Mouse (Mus musculus) gonadal fat pad, adult 2 months (tissue): ENCODE data around the gene Pla2g10. TPM values are rescaled to one million over a fixed set of nuclear protein-coding genes. Genes with fewer than 3 reads are reported as not detected.
"Not testable (repeated sequence)": the region's sequence is repeated elsewhere in the genome, so short reads cannot be mapped to it uniquely, and the experiment has no call there.

Experiments
- DNase-seq: peaks from one replicate; pipeline ENCODE4 v3.0.0-alpha.2; 2012; ENCODE audit warnings: low read depth
- polyA plus RNA-seq: library from polyadenylated mRNA; depleted of rRNA; stranded (reverse); fragments of >200 nt; gene quantifications from 2 replicates; pipeline ENCODE4 v1.2.3, GENCODE M21; 2012; rRNA removed

The Pla2g10 gene
- polyA plus RNA-seq, result 0.23 and 0.56 TPM in 2 replicates

- DNase-seq, result no peak
These were observed at the start of gene Pla2g10 for GRCm38 (mm10) chr16:13730285-13731255. Gene Pla2g10 (minus strand): TSS chr16:13730983.

- not testable (repeated sequence) for DNase-seq
These were observed 43.9 kb upstream of the Pla2g10 start for GRCm38 (mm10) chr16:13774651-13775050.

DNA sequence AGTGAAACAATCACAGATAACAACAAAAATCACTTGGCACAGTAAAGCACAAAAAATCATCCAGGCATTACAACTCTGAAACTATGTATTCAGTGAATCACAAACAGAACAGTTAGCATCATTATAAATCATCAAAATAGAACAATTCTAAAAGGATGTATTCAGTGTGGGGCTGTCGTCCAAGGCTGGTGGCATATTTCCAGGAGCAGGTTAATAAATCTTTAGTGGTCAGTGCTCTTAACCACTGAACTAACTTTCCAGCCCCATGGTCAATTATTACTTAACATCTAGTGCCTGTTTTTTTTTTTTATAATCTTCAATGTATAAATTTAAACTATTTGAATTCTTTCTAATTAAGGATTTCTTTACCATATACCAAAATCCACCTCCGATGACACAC is 43.2 kb upstream of the Pla2g10 start:
- not testable (repeated sequence) for DNase-seq

- DNase-seq, result not testable (repeated sequence)
These were observed 41.3 kb upstream of the Pla2g10 start for GRCm38 (mm10) chr16:13772051-13772450.

GRCm38 (mm10) chr16:13771603-13772002 is 40.8 kb upstream of the Pla2g10 start:
- DNase-seq, result not testable (repeated sequence)

DNA sequence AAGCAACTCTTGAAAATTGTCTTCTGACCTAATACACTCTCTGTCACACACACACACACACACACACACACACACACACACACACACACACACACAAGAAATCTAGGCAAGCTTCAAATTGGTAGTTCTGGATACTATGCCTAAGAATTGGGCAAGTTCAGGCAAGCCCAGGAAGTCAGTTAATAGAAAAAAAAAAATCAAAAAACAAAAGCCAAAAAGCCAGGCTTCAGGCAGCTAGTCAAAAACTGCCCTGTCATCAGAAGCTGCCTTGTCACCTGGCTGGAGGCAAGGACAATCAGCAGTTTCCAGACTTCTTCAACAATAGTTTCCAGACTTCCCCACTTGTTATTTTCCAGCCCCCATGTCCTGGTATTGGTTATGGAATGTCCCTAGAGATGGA is 35.6 kb upstream of the Pla2g10 start:
- DNase-seq, result no peak

- no peak for DNase-seq
These were observed 33.7 kb upstream of the Pla2g10 start for GRCm38 (mm10) chr16:13764519-13764918.

DNA sequence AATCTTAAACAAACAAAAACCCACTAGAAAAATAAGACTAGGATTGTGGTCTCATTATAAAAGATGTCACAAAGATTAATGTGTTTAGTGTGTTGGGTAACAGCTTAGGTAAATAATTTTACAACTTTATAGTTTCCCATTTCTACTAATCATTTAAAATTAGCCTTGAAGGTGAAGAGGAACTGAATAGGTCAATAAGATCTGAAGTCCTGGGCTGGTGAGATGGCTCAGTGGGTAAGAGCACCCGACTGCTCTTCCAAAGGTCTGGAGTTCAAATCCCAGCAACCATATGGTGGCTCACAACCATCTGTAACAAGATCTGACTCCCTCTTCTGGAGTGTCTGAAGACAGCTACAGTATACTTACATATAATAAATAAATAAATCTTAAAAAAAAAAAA is 32.0 kb upstream of the Pla2g10 start:
- not testable (repeated sequence) for DNase-seq

DNA sequence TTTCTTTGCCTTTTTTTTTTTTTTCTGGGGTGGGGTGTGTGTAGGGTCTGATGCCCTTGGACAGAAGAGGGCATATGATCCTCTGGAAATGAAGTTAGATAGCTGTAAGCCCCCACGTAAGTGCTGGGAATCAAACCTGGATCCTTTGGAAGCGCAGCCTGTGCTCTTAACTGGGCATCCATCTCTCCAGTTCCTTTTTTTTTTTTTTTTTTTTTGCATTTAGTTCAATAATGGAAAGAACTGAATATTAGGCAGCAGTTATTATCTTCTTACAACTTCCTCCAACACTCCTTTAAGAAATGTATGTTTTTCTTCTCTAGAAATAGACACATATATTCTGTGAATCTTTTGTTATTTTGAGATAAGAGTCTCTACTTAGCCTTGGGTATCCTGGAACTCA is 27.0 kb upstream of the Pla2g10 start:
- no peak for DNase-seq

DNA sequence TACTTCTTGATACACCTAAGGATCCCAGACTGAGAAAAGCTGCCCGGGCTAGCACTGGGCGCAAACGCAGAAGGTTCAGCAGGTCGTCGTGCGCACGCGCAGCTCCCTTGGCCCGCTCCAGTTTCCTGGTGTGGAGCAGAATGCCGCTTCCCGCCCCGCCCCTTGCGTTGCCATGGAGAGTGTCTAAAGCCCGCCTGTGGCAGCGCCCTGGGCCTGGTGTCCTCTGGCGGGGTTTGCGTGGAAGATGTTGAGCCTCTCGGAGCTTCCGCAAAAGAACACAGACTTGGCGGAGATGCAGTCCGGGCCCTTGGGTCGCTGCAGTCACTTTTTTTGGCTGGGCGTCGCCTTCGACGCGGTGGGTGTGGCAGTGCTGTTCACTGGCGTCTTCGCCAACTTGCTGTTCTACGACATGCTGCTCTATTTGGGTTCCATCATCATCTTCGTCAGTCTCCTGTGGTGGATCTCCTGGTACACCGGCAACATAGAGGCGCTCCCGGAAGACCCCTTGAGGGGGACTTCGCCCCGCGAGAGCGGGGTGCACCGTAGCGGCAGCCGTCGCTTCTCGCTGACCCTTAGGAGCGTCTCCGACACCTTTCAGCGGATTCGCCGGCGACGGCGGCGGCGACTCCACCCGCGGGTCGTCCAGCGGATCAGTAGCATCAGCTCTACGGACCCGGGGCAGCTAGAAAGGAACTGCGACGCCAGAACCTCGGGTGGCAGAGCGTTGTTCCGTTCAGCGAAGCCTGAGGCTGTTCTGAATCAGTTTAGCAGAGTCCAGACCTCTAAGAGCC is 23.8 kb upstream of the Pla2g10 start:
- no peak for DNase-seq

DNA sequence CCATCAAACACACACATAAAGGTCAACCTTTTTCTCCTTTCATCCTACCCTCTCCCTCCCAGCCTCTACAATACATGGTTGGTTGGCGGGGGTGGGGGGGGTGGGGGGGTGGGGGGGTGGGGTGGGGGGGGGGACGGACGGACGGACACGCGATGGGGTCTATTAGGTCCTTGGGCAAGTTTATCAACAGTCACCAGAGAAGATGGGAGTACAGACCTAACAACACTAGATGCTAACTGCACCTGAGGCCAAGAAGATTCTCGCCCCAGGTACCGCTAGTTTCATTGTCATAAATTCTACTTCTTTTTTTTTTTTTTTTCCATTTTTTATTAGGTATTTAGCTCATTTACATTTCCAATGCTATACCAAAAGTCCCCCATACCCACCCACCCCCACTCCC is 23.2 kb upstream of the Pla2g10 start:
- no peak for DNase-seq

- DNase-seq, result no peak
These were observed 19.8 kb upstream of the Pla2g10 start for GRCm38 (mm10) chr16:13750626-13751025.

DNA sequence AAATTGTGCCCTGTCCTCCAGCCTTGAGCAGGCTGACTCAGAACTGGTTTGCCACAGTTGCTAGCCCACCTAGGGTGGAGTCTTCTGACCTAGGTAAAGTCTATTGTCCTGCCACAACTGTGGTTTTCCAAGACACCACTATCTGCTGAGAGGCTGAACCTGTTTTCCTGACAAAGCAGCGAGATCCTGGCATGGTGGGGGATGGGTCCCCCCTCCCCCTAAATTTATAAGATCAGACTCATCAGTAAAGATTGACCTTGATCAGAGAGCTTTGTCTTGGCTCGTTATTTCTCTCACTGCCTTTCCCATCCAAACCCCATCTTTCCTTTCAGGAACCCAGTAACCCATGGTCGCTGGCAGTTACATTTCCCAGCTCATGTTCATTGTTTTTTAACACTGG is 19.2 kb upstream of the Pla2g10 start:
- no peak for DNase-seq

- DNase-seq, result no peak
These were observed 18.5 kb upstream of the Pla2g10 start for GRCm38 (mm10) chr16:13749306-13749705.

GRCm38 (mm10) chr16:13748813-13749212 is 18.0 kb upstream of the Pla2g10 start:
- DNase-seq, result not testable (repeated sequence)

DNA sequence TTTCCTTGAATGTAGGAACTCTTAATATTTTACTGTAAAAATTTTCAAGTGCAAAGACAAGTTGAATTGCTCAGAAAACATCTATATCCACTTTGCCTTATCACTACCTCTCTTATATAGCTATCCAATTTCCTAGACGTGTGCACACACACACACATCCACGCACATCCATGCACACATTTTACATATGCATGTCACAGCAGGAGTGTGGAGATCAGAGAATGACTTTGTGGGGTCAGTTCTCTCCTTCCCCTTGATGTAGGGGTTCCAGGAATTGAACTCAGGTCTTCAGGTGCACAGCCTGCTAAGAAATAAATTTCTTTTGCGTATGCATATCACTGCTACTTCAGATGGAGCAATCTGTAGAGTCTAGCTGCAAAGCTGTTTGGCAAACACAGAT is 17.3 kb upstream of the Pla2g10 start:
- DNase-seq, result no peak

DNA sequence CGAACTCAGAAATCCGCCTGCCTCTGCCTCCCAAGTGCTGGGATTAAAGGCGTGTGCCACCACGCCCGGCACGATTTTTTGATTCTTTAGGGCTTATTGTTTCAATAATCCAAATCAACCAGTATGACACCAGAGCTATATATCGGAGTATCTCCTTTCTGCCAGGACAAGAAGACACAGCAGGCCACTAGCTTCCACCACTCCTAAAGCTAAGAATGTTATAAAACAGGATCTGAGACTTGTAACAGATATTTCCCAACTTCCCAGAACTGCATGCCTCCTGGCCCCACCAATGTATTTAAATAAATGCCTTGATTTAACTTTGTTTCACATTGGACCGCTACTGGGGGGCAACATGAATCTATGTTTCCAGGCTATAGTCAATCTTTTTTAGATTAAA is 16.9 kb upstream of the Pla2g10 start:
- DNase-seq, result no peak

DNA sequence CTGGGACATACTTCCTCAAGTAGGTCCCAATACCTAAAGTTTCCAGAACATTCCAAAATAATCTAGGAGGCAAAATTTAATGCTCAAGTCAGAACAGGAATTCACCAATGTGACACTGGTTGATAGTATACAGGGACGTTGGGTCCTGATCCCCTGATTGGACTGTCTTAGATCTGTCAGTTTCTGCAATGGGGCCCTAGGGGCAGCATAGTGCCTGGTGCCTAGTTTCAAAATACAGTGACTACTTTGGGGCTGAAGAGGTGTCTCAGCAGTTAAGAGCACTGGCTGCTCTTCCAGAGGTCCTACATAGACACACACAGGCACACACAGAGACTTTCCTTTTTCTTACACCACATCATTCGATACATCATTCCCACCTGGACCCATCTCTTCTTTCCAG is 10.1 kb upstream of the Pla2g10 start:
- no peak for DNase-seq

- not testable (repeated sequence) for DNase-seq
These were observed 8.3 kb upstream of the Pla2g10 start for GRCm38 (mm10) chr16:13739044-13739443.

- no peak for DNase-seq
These were observed 5.2 kb upstream of the Pla2g10 start for GRCm38 (mm10) chr16:13735977-13736376.

- no peak for DNase-seq
These were observed 2.8 kb upstream of the Pla2g10 start for GRCm38 (mm10) chr16:13733518-13734137.

DNA sequence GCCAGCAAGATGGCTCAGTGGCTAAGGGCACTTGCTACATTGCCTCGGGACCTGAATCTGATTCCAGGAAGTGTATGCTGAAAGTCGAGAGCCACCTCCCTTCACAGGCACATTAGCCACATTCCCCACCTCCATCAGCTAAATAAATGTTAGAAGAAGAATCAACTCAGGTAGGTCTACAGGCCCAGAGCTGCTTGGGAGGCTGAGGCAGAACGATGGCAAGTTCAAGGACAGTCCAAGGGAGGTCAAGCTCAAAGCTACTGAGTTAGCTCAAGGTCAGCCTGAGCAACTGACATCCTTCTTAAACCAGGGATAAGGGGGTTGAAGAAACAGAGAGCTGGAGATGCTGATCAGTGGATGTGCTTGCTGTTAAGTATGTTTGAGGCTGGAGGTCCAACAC is 2.0 kb upstream of the Pla2g10 start:
- DNase-seq, result no peak
